Mouse (Mus musculus): ENCODE data around the gene Nin.

Nin gene

GRCm38 (mm10) chr12:70113351-70113750 is at the start of gene Nin:
TSS of gene Nin (minus strand) at chr12:70113717.
- no peak for DNase-seq

- no peak for DNase-seq
These were observed 47.5 kb upstream of the Nin start for GRCm38 (mm10) chr12:70161057-70161456.

GRCm38 (mm10) chr12:70157292-70158066 is 44.0 kb upstream of the Nin start:
- no peak for DNase-seq

- no peak for DNase-seq
These were observed 42.7 kb upstream of the Nin start for GRCm38 (mm10) chr12:70156222-70156621.

GRCm38 (mm10) chr12:70153842-70154241 is 40.3 kb upstream of the Nin start, which contains the start of gene Abhd12b:
TSS of gene Abhd12b (plus strand) at chr12:70154142.
- DNase-seq, result no peak

- peak; percentile 36 to 39 for DNase-seq
These were observed 35.2 kb upstream of the Nin start for GRCm38 (mm10) chr12:70148631-70149265.

GRCm38 (mm10) chr12:70147986-70148630 is 34.6 kb upstream of the Nin start:
- no peak for DNase-seq

GRCm38 (mm10) chr12:70145586-70145985 is 32.1 kb upstream of the Nin start:
- no peak for DNase-seq

- peak; percentile 44 to 57 for DNase-seq
These were observed 31.3 kb upstream of the Nin start for GRCm38 (mm10) chr12:70144637-70145448.

GRCm38 (mm10) chr12:70144106-70144587 is 30.6 kb upstream of the Nin start:
- peak; percentile 51 to 61 for DNase-seq

- DNase-seq, result no peak
These were observed 27.6 kb upstream of the Nin start for GRCm38 (mm10) chr12:70140993-70141576.

GRCm38 (mm10) chr12:70140542-70140941 is 27.0 kb upstream of the Nin start:
- DNase-seq, result no peak

- no peak for DNase-seq
These were observed 26.4 kb upstream of the Nin start for GRCm38 (mm10) chr12:70139871-70140270.

- peak in 1 of 2 experiments; percentile 52 for DNase-seq
These were observed 24.1 kb upstream of the Nin start for GRCm38 (mm10) chr12:70137626-70138025.

- DNase-seq, result no peak
These were observed 23.6 kb upstream of the Nin start for GRCm38 (mm10) chr12:70137095-70137494.

- peak; percentile 50 to 63 for DNase-seq
These were observed 22.8 kb upstream of the Nin start for GRCm38 (mm10) chr12:70136185-70136756.

GRCm38 (mm10) chr12:70134627-70135235 is 21.2 kb upstream of the Nin start:
- peak; percentile 38 to 59 for DNase-seq

GRCm38 (mm10) chr12:70131042-70131675 is 17.6 kb upstream of the Nin start:
- DNase-seq, result no peak

GRCm38 (mm10) chr12:70129105-70129504 is 15.6 kb upstream of the Nin start:
- no peak for DNase-seq

- no peak for DNase-seq
These were observed 13.1 kb upstream of the Nin start for GRCm38 (mm10) chr12:70126626-70127025.

- no peak for DNase-seq
These were observed 6.0 kb upstream of the Nin start for GRCm38 (mm10) chr12:70119552-70119951.

Measured in lung, adult 18-20 months (tissue).